Mouse (Mus musculus) gonadal fat pad, adult 2 months (tissue): Measurements from ENCODE around the gene Ctxn2. TPM values are rescaled to one million over a fixed set of nuclear protein-coding genes. Genes with fewer than 3 reads are reported as not detected.
"Not testable (repeated sequence)": the region's sequence is repeated elsewhere in the genome, so short reads cannot be mapped to it uniquely, and the experiment has no call there.

Experiments
- DNase-seq: peaks from one replicate; pipeline ENCODE4 v3.0.0-alpha.2; 2012; ENCODE audit warnings: low read depth
- polyA plus RNA-seq: library from polyadenylated mRNA; depleted of rRNA; stranded (reverse); fragments of >200 nt; gene quantifications from 2 replicates; pipeline ENCODE4 v1.2.3, GENCODE M21; 2012; rRNA removed

The Ctxn2 gene
- not detected in 2 replicates for polyA plus RNA-seq

GRCm38 (mm10) chr2:125135903-125136811 is at the start of gene Ctxn2:
TSS of gene Ctxn2 (plus strand) at chr2:125136692.
- DNase-seq, result no peak

- no peak for DNase-seq
Measured at GRCm38 (mm10) chr2:125088757-125089156, 47.7 kb upstream of the Ctxn2 start.

- DNase-seq, result not testable (repeated sequence)
Measured at GRCm38 (mm10) chr2:125092123-125092522, 44.4 kb upstream of the Ctxn2 start.

GRCm38 (mm10) chr2:125104491-125104890 is 32.0 kb upstream of the Ctxn2 start:
- DNase-seq, result not testable (repeated sequence)

- DNase-seq, result not testable (repeated sequence)
Measured at GRCm38 (mm10) chr2:125106536-125106935, 30.0 kb upstream of the Ctxn2 start.

GRCm38 (mm10) chr2:125119381-125120110 is 16.9 kb upstream of the Ctxn2 start:
- DNase-seq, result no peak

- no peak for DNase-seq
Measured at GRCm38 (mm10) chr2:125122288-125122623, 14.2 kb upstream of the Ctxn2 start.

- DNase-seq, result no peak
Measured at GRCm38 (mm10) chr2:125122624-125123476, 13.6 kb upstream of the Ctxn2 start.

- no peak for DNase-seq
Measured at GRCm38 (mm10) chr2:125123477-125123852, 13.0 kb upstream of the Ctxn2 start, which contains the start of gene Myef2. TSS of gene Myef2 (minus strand) at chr2:125123661.

- no peak for DNase-seq
Measured at GRCm38 (mm10) chr2:125125824-125126223, 10.7 kb upstream of the Ctxn2 start.

- no peak for DNase-seq
Measured at GRCm38 (mm10) chr2:125126792-125127191, 9.7 kb upstream of the Ctxn2 start.

GRCm38 (mm10) chr2:125134113-125134512 is 2.4 kb upstream of the Ctxn2 start:
- DNase-seq, result no peak

- DNase-seq, result no peak
Measured at GRCm38 (mm10) chr2:125136846-125137245, 354 bp downstream of the Ctxn2 start.

- DNase-seq, result no peak
Measured at GRCm38 (mm10) chr2:125142336-125142735, 5.8 kb downstream of the Ctxn2 start.

- no peak for DNase-seq
Measured at GRCm38 (mm10) chr2:125152388-125152787, 15.9 kb downstream of the Ctxn2 start, which contains the start of gene Slc12a1. TSS of gene Slc12a1 (plus strand) at chr2:125152505.

GRCm38 (mm10) chr2:125154294-125154693 is 17.8 kb downstream of the Ctxn2 start:
- no peak for DNase-seq

GRCm38 (mm10) chr2:125155504-125155903 is 19.0 kb downstream of the Ctxn2 start:
- DNase-seq, result no peak

GRCm38 (mm10) chr2:125162012-125162470 is 25.5 kb downstream of the Ctxn2 start:
- DNase-seq, result no peak

- no peak for DNase-seq
Measured at GRCm38 (mm10) chr2:125178225-125178798, 41.8 kb downstream of the Ctxn2 start.

GRCm38 (mm10) chr2:125187904-125188303 is 51.4 kb downstream of the Ctxn2 start:
- no peak for DNase-seq

GRCm38 (mm10) chr2:125189197-125189596 is 52.7 kb downstream of the Ctxn2 start:
- no peak for DNase-seq
